8 mouse cellular contexts compared by ENCODE assay signal in the genomic region with DNA sequence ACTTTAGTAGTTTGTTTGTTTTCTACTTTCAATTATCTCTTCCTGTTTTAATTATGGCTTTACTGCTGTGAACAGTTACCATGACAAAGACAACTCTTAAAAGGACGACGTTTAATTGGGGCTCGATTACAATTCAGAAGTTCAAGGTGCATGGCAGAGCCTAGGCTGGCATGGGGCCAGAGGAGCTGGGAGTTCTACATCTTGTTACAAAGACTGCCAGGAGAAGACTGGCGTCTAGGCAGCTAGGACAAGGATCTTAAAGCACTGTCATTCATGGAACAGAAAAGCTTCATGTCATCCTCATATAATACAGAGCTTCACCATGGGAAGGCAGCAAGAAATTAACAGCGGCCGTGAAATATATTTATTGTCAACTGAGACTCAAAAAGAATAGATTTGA.
A peak's percentile ranks its signal among the peaks of the same experiment; 100 is the strongest.
DNase-seq lines count a peak whose midpoint lies in the region; ATAC-seq lines count a peak whose summit lies in the region.

No protein-coding gene starts in this region.

- 24% methylated on average over 6 of the region's 6 CpGs for WGBS in forebrain, embryonic 16.5 days
- WGBS in midbrain, embryonic 13.5 days = 48% methylated on average over 6 of the region's 6 CpGs

- H3K4me1 ChIP-seq in forebrain, embryonic 16.5 days (replicated peaks; ENCODE audit: control insufficient read depth, insufficient read depth, low read length) = peaks cover 3% of the 10 kb centered on the region
- no peaks in the 10 kb centered on the region; the same call in 1 of the 2 replicates for H3K4me1 ChIP-seq in midbrain, embryonic 13.5 days (replicated peaks)

- no peak for ATAC-seq in frontal cortex, adult (ENCODE audit: low TSS enrichment)
- peak; percentile 17 for ATAC-seq in forebrain, embryonic 16.5 days
- peak; percentile 26; the same call in 1 of the 2 replicates for ATAC-seq in midbrain, embryonic 13.5 days

- DNase-seq in frontal cortex, adult 2 months (ENCODE audit: extremely low spot score in 1 of 2, low spot score in 1 of 2) = peak; percentile 12 to 42
- DNase-seq in adrenal gland, postnatal 36 days = peak; percentile 68 to 70
- DNase-seq in induced T-regulatory cell, adult 2 months (ENCODE audit: low read depth) = peak; percentile 29
- peak; percentile 49 to 52 for DNase-seq in left cerebral cortex, postnatal 14 days (ENCODE audit: low spot score in 2 of 2)
- DNase-seq in urinary bladder, postnatal 4 days (ENCODE audit: low spot score in 2 of 2) = peak; percentile 20 to 63

- H3K9me3 ChIP-seq in forebrain, embryonic 16.5 days (ENCODE audit: control insufficient read depth, low read length) = peaks cover 13% of the 10 kb centered on the region
- H3K9me3 ChIP-seq in midbrain, embryonic 13.5 days = peaks cover 18% of the 10 kb centered on the region

- H3K4me3 ChIP-seq in forebrain, embryonic 16.5 days (replicated peaks; ENCODE audit: low read length) = peak overlapping the region; percentile 68
- peak overlapping the region; percentile 68 for H3K4me3 ChIP-seq in midbrain, embryonic 13.5 days (replicated peaks)

- H3K27me3 ChIP-seq in forebrain, embryonic 16.5 days (replicated peaks; ENCODE audit: control insufficient read depth, insufficient read depth, low read length) = no peaks in the 10 kb centered on the region
- no peaks in the 10 kb centered on the region for H3K27me3 ChIP-seq in midbrain, embryonic 13.5 days

- intact Hi-C loops in left cerebral cortex, postnatal 14 days (cut with DNase I) = no loop called here

- peak overlapping the region; percentile 48 for H3K9ac ChIP-seq in forebrain, embryonic 16.5 days (replicated peaks; ENCODE audit: low read depth, low read length)
- peak overlapping the region; percentile 50; the same call in 1 of the 2 replicates for H3K9ac ChIP-seq in midbrain, embryonic 13.5 days (replicated peaks)

- H3K36me3 ChIP-seq in forebrain, embryonic 16.5 days (ENCODE audit: control insufficient read depth, insufficient read depth) = peaks cover 5% of the 10 kb centered on the region
- H3K36me3 ChIP-seq in midbrain, embryonic 13.5 days = peaks cover 15% of the 10 kb centered on the region

- peak overlapping the region; percentile 52 for H3K4me2 ChIP-seq in forebrain, embryonic 16.5 days (ENCODE audit: low read length)
- peak overlapping the region; percentile 49 for H3K4me2 ChIP-seq in midbrain, embryonic 13.5 days (replicated peaks)

- H3K27ac ChIP-seq in forebrain, embryonic 16.5 days (ENCODE audit: low read length) = peak overlapping the region; percentile 28; the same call in 1 of the 2 replicates
- H3K27ac ChIP-seq in midbrain, embryonic 13.5 days = 0 out of 2 replicates have a peak overlapping the region, but pooled peaks have one; percentile 87
